Mouse (Mus musculus) ES-Bruce4 (cell line): ENCODE measurements at regions not wholly inside any gene's neighbourhood (a gene's known extent, or its start where the extent isn't known, plus 50 kb on each side); places are given as distances from the start of the nearest gene placed in this dataset.

Source experiments
- CTCF ChIP-seq: IDR thresholded peaks from one replicate; pipeline ENCODE4 v1.8.1; 2011; ENCODE audit warnings: low read depth, low read length
- EP300 ChIP-seq: IDR thresholded peaks from 2 replicates; pipeline ENCODE4 v1.6.1; 2011; ENCODE audit warnings: low read depth, low read length; ENCODE audit not compliant: insufficient read depth
- POLR2A ChIP-seq: IDR thresholded peaks from one replicate; pipeline ENCODE4 v1.8.1; 2011; ENCODE audit warnings: low read length; ENCODE audit not compliant: insufficient read depth

GRCm38 (mm10) chr10:116686741-116687140, 105.4 kb upstream of the Cnot2 start:
- TF ChIP-seq CTCF (no peak), POLR2A (no peak), EP300 (no peak)
